Mouse (Mus musculus) embryonic fibroblast, embryonic 13.5 days (primary cell): ENCODE measurements around the gene Sh3bp5l. TPM values are rescaled to one million over a fixed set of nuclear protein-coding genes. Genes with fewer than 3 reads are reported as not detected.
"Not testable (repeated sequence)": the region's sequence is repeated elsewhere in the genome, so short reads cannot be mapped to it uniquely, and the experiment has no call there.

Source experiments
- H3K27ac ChIP-seq: 2 replicates; pipeline ENCODE4 v1.5.1; 2012; ENCODE audit warnings: low read length, control low read depth, inconsistent platforms; ENCODE audit not compliant: insufficient read depth
- H3K4me1 ChIP-seq: 2 replicates; pipeline ENCODE4 v1.6.1; 2011; ENCODE audit warnings: low read length; ENCODE audit not compliant: control insufficient read depth, insufficient read depth
- H3K4me3 ChIP-seq: 2 replicates; pipeline ENCODE4 v1.5.1; 2011; ENCODE audit warnings: mild to moderate bottlenecking, control low read depth, low read length; ENCODE audit not compliant: insufficient read depth
- CTCF ChIP-seq: IDR thresholded peaks from 2 replicates; pipeline ENCODE4 v1.5.1; 2011; ENCODE audit warnings: mild to moderate bottlenecking, control low read depth, low read length, moderate library complexity, borderline replicate concordance; ENCODE audit not compliant: insufficient read depth
- POLR2A ChIP-seq: IDR thresholded peaks from 2 replicates; pipeline ENCODE4 v1.6.1; 2011; ENCODE audit warnings: low read depth, mild to moderate bottlenecking, control low read depth, low read length, moderate library complexity
- polyA plus RNA-seq: library from polyadenylated mRNA; stranded (reverse); fragments of >200 nt; gene quantifications from 2 replicates; pipeline ENCODE4 v1.2.4, GENCODE M21; 2011; ENCODE audit warnings: low read depth; ENCODE audit not compliant: missing spikeins, insufficient read length

Gene Sh3bp5l
- polyA plus RNA-seq, 1 experiment = 25.1 TPM

DNA sequence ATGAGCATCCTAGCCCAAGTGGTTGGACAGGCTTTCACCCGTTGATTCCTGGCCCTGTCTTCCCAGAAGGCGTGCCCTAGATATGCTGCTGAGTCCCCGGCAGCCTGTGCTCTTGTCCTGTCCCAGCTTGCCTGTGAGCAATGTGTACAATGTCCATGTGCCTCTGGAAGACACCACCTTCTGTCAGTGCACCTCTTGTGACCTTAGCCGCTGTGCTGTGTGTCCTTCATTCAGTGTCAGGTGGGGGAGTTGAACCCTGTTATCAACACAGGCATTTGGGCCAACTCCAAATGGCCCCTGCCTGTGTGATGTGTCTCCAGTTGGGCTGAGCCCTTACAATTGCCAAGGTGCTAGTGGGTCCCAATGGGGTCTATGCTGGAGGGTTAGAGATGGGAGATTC is 16.2 kb downstream of the Sh3bp5l start:
- Histone ChIP-seq H3K4me1 (no peaks in the 10 kb centered on the region), H3K4me3 (no peak overlapping the region), H3K27ac (no peak overlapping the region)
- TF ChIP-seq POLR2A (no peak), CTCF (no peak)

DNA sequence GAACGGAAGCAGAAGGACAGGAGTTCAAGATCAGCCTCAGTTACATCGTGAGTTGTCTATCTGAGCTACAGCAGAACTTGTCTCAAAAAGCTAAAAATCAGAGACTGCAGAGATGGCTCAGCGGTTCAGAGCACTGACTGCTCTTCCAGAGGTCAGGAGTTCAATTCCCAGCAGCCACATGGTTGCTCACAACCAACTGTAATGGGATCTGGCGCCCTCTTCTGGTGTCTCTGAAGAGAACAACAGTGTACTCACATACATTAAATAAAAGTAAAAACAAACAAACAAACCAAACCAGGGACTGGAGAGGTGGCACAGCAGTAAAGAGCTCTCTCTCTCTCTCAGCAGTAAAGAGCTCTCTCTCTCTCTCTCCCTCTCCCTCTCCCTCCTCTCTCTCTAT is 20.1 kb downstream of the Sh3bp5l start:
- no peak overlapping the region for H3K27ac ChIP-seq
- H3K4me3 ChIP-seq = no peak overlapping the region
- TF ChIP-seq POLR2A (no peak), CTCF (no peak)
- no peaks in the 10 kb centered on the region for H3K4me1 ChIP-seq

DNA sequence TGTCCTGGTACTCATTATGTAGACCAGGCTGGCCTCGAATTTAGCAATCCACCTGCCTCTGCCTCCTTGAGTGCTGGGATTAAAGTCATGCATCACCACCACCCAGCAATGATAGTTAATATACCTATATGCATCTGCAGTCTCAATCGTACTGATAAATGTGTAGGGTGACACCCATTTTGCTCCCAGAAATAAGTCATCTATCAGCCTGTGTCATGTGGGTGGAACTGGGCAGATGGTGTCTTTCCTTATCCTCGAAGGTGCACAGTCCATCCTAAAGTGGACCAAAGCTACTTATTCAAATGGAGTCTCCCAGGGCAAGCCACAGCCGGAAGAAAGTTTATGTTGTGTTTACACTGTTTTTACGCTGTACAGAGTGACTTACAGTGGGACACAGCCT is 20.7 kb downstream of the Sh3bp5l start:
- no peak overlapping the region for H3K4me3 ChIP-seq
- no peaks in the 10 kb centered on the region for H3K4me1 ChIP-seq
- no peak for TF ChIP-seq POLR2A
- TF ChIP-seq CTCF = no peak

DNA sequence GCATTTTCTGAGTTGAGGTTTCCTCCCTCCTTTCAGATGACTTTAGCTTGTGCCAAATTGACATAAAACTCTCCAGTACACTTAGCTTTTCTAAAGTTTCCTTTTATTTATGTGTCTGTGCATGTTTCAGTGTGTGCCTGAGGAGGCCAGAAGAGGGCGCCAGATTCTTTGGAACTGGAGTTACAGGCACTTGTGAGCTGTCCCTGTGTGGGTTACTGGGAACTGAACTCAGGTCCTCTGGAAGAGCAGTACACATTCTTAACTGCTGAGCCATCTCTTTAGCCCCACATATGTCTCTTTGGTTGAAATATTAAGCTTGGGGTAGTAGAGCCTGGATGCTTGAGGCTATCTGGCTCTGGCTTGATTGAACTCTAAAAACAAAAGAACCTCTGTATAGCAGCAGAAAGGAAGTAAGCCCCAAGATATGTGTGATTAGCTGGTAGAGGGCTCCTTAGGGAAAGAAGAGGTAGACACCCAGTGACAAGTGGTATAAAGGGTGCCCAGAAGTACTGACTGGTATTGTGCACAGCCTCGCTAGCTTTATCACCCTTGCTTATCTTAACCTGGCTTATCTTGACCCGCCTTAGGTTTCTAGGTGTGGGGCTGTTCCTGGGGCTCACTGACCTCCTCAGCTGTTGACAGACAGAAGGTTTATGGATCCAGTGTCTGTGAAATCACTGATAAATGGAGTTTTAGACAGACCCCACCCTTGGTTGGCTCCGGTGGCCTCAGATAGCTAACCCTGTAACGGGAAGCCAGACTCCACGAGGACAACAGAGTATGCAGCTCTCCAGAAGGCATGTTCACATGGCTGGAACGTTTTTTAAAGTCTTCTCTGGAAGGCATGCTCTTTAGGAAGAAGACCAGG is 22.4 kb downstream of the Sh3bp5l start:
- Histone ChIP-seq H3K4me3 (no peak overlapping the region), H3K4me1 (no peaks in the 10 kb centered on the region), H3K27ac (no peak overlapping the region)
- no peak for TF ChIP-seq CTCF
- no peak for TF ChIP-seq POLR2A

More for the DNA sequence above, 20.7 kb downstream of the Sh3bp5l start:
- H3K27ac ChIP-seq = no peak overlapping the region

DNA sequence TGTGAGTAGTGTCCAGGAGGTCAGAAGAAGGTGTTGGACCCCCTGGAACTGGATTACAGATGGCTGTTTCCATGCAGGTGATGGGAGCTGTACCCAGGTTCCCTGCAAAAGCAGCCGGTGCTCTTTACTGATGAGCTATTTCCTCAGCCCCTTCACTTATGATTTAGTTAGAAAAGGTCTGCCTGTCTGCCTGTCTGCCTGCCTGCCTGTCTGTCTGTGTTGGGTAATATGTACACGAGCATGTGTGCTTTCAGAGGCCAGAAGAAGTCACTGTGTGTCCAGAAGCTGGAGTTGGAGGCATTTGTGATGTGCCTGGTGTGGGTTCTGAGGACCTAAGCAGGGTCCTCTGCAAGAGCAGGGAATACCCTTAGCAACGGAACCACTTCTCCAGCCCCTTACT is 23.2 kb downstream of the Sh3bp5l start:
- Histone ChIP-seq H3K4me1 (no peaks in the 10 kb centered on the region), H3K27ac (no peak overlapping the region), H3K4me3 (no peak overlapping the region)
- TF ChIP-seq POLR2A (no peak), CTCF (no peak)

DNA sequence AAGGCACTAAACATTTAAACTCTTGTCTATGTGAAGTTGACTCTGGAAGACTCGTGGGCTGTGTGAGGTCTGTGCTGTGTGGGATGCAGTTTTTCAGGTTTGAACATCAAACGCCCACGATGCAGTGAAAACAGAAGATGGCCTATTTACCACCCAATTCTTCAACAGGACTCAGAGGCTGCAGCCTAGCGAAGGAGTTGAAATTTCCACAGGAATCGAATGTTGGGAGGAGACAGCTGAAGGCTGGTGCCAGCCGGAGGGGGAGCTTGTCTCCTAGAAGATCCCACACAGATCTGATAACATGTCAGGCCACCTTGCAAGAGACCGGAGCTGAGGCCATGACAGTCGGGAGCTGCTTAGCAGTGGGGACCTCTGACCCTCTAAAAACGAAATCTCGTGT is 24.0 kb downstream of the Sh3bp5l start:
- H3K27ac ChIP-seq = no peak overlapping the region
- TF ChIP-seq POLR2A = no peak
- TF ChIP-seq CTCF = no peak

DNA sequence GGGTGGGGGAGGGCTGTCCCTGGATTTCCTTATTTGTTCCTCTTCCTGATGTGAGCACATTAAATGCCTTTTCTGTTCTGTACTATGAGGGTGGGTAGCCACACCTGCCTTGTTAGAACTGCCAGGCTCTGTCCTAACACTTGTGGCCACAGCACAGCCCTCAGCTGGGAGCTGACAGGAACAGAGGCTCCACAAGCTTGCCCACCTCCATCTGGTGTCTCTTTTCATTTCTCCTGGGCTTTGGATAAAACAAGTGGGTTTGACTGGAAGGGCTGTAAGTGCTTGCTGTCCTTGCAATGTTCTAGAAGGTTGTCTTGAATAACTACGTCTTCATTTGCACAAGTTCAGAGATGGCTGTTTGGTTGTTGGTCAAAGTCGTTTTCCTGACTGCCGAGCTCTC is 24.4 kb downstream of the Sh3bp5l start:
- no peak overlapping the region for H3K27ac ChIP-seq
- TF ChIP-seq POLR2A = no peak
- no peak for TF ChIP-seq CTCF
- H3K4me1 ChIP-seq = no peaks in the 10 kb centered on the region
- no peak overlapping the region for H3K4me3 ChIP-seq

More for the DNA sequence above, 24.0 kb downstream of the Sh3bp5l start:
- no peak overlapping the region for H3K4me3 ChIP-seq
- H3K4me1 ChIP-seq = no peaks in the 10 kb centered on the region

DNA sequence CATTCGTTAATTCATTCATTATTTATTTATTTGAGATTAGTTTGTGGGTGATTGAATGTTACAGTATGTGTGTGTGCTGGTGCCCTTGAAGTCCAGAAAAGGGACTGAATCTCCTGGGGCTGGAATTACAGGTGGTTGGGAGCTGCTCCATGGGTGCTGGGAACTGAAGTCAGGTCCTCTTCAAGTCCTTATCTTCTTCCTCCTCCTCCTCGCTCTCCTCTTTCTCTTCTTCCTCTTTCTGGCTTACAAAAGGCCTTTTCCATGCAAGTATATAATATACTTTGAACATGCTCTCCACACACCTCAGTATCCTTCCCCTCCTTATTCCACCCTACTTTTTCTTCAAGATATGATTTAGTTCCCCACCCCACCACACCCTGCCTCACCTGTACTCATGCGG is 26.5 kb downstream of the Sh3bp5l start:
- Histone ChIP-seq H3K27ac (no peak overlapping the region), H3K4me1 (no peaks in the 10 kb centered on the region), H3K4me3 (no peak overlapping the region)
- no peak for TF ChIP-seq POLR2A

DNA sequence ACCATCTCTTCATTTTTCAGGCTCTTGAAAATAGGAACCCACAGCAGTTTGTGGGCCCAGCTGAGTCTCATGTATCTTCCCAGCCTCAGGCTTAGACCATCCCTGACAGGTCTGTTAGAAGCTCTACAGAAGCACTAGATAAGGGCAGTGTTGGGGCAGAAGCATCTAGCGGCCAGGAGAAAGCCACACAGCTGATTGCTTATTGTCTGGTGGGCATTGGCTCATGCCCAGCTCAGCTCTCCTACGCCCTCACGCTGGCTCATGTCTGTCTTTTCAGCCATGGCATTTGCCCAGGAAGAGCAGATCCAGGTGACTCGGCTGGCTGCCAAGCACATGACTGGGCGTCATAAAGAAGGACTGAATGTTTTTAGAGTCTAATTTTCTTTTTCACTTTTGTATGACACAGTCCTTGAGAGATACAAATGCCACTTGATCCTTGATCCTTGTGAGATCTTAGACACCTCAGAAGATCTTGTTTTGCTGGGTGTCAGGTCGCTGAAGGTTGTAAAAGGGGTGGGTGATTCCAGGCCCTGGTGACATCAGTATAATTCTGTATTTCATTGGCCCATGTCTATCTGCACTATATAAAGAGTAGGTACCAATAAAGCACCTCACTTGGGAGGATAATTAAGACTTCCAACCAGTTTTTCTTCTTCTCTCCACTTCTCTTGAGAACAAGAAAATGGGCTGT is 27.5 kb downstream of the Sh3bp5l start:
- TF ChIP-seq POLR2A = no peak
- no peaks in the 10 kb centered on the region for H3K4me1 ChIP-seq
- H3K4me3 ChIP-seq = no peak overlapping the region

DNA sequence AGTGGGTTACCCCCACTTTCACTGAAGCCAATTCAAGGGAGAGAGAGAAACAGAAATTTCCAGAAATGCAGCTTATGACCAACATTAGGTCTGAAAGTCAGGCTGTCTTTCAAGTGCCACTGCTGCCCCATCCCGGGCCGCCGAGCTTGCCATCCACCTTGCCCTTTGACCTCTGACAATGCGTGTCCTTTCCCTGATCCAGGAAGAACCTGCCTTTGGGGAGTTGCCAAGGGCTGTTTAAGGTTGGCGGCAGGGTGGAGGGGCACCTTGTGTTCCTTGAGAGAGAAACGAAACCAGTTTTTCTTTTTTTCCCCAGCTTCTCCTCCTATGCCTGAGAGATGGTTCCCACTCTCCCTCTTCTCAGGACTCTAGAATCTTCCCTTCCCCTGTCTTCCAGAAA is 32.0 kb downstream of the Sh3bp5l start:
- not testable (repeated sequence) for H3K4me1 ChIP-seq

More for the DNA sequence above, 27.5 kb downstream of the Sh3bp5l start:
- H3K27ac ChIP-seq = no peak overlapping the region

More for the DNA sequence above, 32.0 kb downstream of the Sh3bp5l start:
- not testable (repeated sequence) for H3K4me3 ChIP-seq, H3K27ac ChIP-seq
